Mouse (Mus musculus) stomach, embryonic 14.5 days (tissue): ENCODE measurements around the gene Zfc3h1. TPM values are rescaled to one million over a fixed set of nuclear protein-coding genes. Genes with fewer than 3 reads are reported as not detected.

ENCODE experiments used
- ATAC-seq: fragments of 200-750 bp; cut with Nextera tagmentation; 2 replicates; pipeline ENCODE4 v1.8.0; 2017; ENCODE audit warnings: low read depth, moderate TSS enrichment; ENCODE audit not compliant: insufficient number of reproducible peaks, insufficient read depth, low FRiP score
- H3K27ac ChIP-seq: fragments of 300-500 bp; sonication (generic); 2 replicates; pipeline ENCODE4 v1.5.1; 2014; ENCODE audit warnings: mild to moderate bottlenecking, low read length, moderate library complexity, mixed read lengths
- H3K27me3 ChIP-seq: fragments of 300-500 bp; sonication (generic); 2 replicates; pipeline ENCODE4 v1.6.1; 2014; ENCODE audit warnings: low read length, control low read depth, mixed read lengths; ENCODE audit not compliant: control insufficient read depth, insufficient read depth
- H3K36me3 ChIP-seq: fragments of 300-500 bp; sonication (generic); 2 replicates; pipeline ENCODE4 v1.6.1; 2014; ENCODE audit warnings: mild to moderate bottlenecking, control low read depth, low read length, moderate library complexity, mixed read lengths; ENCODE audit not compliant: control insufficient read depth, insufficient read depth
- H3K4me1 ChIP-seq: fragments of 300-500 bp; sonication (generic); 2 replicates; pipeline ENCODE4 v1.6.1; 2014; ENCODE audit warnings: low read length, control low read depth, mixed read lengths; ENCODE audit not compliant: control insufficient read depth, insufficient read depth
- H3K4me2 ChIP-seq: fragments of 300-500 bp; sonication (generic); replicated peaks from 2 replicates; pipeline ENCODE4 v1.6.1; 2014; ENCODE audit warnings: low read depth, low read length, control low read depth
- H3K4me3 ChIP-seq: fragments of 300-500 bp; sonication (generic); 2 replicates; pipeline ENCODE4 v1.5.1; 2014; ENCODE audit warnings: low read depth, low read length, control low read depth
- H3K9ac ChIP-seq: fragments of 300-500 bp; sonication (generic); replicated peaks from 2 replicates; pipeline ENCODE4 v1.6.1; 2014; ENCODE audit warnings: low read depth, mild to moderate bottlenecking, control low read depth, low read length, moderate library complexity, mixed read lengths
- H3K9me3 ChIP-seq: fragments of 300-500 bp; sonication (generic); 2 replicates; pipeline ENCODE4 v1.6.1; 2016; ENCODE audit warnings: low read depth, low read length, control low read depth; ENCODE audit not compliant: control insufficient read depth
- WGBS: fragments of 180-500 bp; shearing (Covaris S2); extraction: QIAGEN DNeasy Blood & Tissue Kit; methylation state at CpG from one replicate; pipeline ENCODE4 v1.1.7; 2014; 5-methylcytosine and 5-hydroxymethylcytosine counted together
- polyA plus RNA-seq: library from polyadenylated mRNA; unstranded; fragments of >200 nt; fragmentation: Nextera tagmentation; extraction: Ambion mirVana; gene quantifications from 2 replicates; pipeline ENCODE4 v1.2.1, GENCODE M21; 2014

Zfc3h1 gene
- polyA plus RNA-seq, 1 experiment from 2014 or later: 36.0 TPM

- Histone ChIP-seq H3K4me3 (no peak overlapping the region), H3K9ac (no peak overlapping the region), H3K4me2 (no peak overlapping the region), H3K27me3 (no peaks in the 10 kb centered on the region), H3K27ac (no peak overlapping the region), H3K9me3 (no peaks in the 10 kb centered on the region), H3K4me1 (no peaks in the 10 kb centered on the region), H3K36me3 (no peaks in the 10 kb centered on the region)
- 71% methylated on average over 7 of the region's 7 CpGs for WGBS
- no peak for ATAC-seq
Observed at GRCm38 (mm10) chr10:115475000-115475550, 90.3 kb downstream of the Zfc3h1 start.

- ATAC-seq: no peak
- Histone ChIP-seq H3K4me2 (no peak overlapping the region), H3K27me3 (no peaks in the 10 kb centered on the region), H3K4me3 (no peak overlapping the region), H3K27ac (no peak overlapping the region), H3K36me3 (no peaks in the 10 kb centered on the region), H3K9ac (no peak overlapping the region), H3K4me1 (no peaks in the 10 kb centered on the region), H3K9me3 (no peaks in the 10 kb centered on the region)
- 91% methylated on average over 9 of the region's 9 CpGs for WGBS
Observed at GRCm38 (mm10) chr10:115476506-115476905, 91.7 kb downstream of the Zfc3h1 start.

- H3K27ac ChIP-seq: no peak overlapping the region
- no peaks in the 10 kb centered on the region for H3K4me1 ChIP-seq
- peak overlapping the region; percentile 40 for H3K4me2 ChIP-seq
- no peaks in the 10 kb centered on the region for H3K36me3 ChIP-seq
- H3K9ac ChIP-seq: no peak overlapping the region
- no peaks in the 10 kb centered on the region for H3K27me3 ChIP-seq
- 0 out of 2 replicates have a peak, but pooled peaks have one; percentile 49 for ATAC-seq
- 21% methylated on average over 20 of the region's 20 CpGs for WGBS
- H3K9me3 ChIP-seq: no peaks in the 10 kb centered on the region
- no peak overlapping the region for H3K4me3 ChIP-seq
Observed at GRCm38 (mm10) chr10:115478441-115479141, 93.8 kb downstream of the Zfc3h1 start.

Other genes starting within 250 kb of the Zfc3h1 start
- gene Tph2, start 199.9 kb upstream of the Zfc3h1 start, polyA plus RNA-seq: not detected in 2 replicates
- 65.0 and 76.8 TPM in 2 replicates for gene Tbc1d15, start 133.5 kb upstream of the Zfc3h1 start, polyA plus RNA-seq
- gene Rab21, start 69.4 kb upstream of the Zfc3h1 start, polyA plus RNA-seq: 8.0 and 9.0 TPM in 2 replicates
- 32.4 and 40.3 TPM in 2 replicates for gene Tmem19, start 22.5 kb upstream of the Zfc3h1 start, polyA plus RNA-seq
- gene Thap2, start 516 bp upstream of the Zfc3h1 start, polyA plus RNA-seq: 23.4 and 25.2 TPM in 2 replicates
- not detected in 2 replicates for gene A930009A15Rik, start 185.0 kb downstream of the Zfc3h1 start, polyA plus RNA-seq
- gene Lgr5, start 202.8 kb downstream of the Zfc3h1 start, polyA plus RNA-seq: 3.5 and 4.6 TPM in 2 replicates